Mouse (Mus musculus) embryonic facial prominence, embryonic 15.5 days (tissue): ENCODE results near the gene Gm38394. TPM values are rescaled to one million over a fixed set of nuclear protein-coding genes. Genes with fewer than 3 reads are reported as not detected.

Source experiments
- ATAC-seq: fragments of 200-750 bp; cut with Nextera tagmentation; 2 replicates; pipeline ENCODE4 v1.8.0; 2017; ENCODE audit warnings: low read depth, moderate TSS enrichment; ENCODE audit not compliant: insufficient number of reproducible peaks, low FRiP score, low TSS enrichment
- H3K27ac ChIP-seq: fragments of 300-500 bp; sonication (generic); replicated peaks from 2 replicates; pipeline ENCODE4 v1.5.1; 2015; ENCODE audit warnings: mild to moderate bottlenecking, inconsistent platforms
- H3K27me3 ChIP-seq: fragments of 300-500 bp; sonication (generic); 2 replicates; pipeline ENCODE4 v1.6.1; 2015; ENCODE audit warnings: inconsistent platforms
- H3K36me3 ChIP-seq: fragments of 300-500 bp; sonication (generic); 2 replicates; pipeline ENCODE4 v1.6.1; 2015; ENCODE audit warnings: mild to moderate bottlenecking, inconsistent platforms
- H3K4me1 ChIP-seq: fragments of 300-500 bp; sonication (generic); 2 replicates; pipeline ENCODE4 v1.6.1; 2015; ENCODE audit warnings: inconsistent platforms
- H3K4me2 ChIP-seq: fragments of 300-500 bp; sonication (generic); replicated peaks from 2 replicates; pipeline ENCODE4 v1.6.1; 2015; ENCODE audit warnings: mild to moderate bottlenecking, inconsistent platforms
- H3K4me3 ChIP-seq: fragments of 300-500 bp; sonication (generic); replicated peaks from 2 replicates; pipeline ENCODE4 v1.5.1; 2015; ENCODE audit warnings: mild to moderate bottlenecking, inconsistent platforms
- H3K9ac ChIP-seq: fragments of 300-500 bp; sonication (generic); 2 replicates; pipeline ENCODE4 v1.6.1; 2015; ENCODE audit warnings: inconsistent platforms
- H3K9me3 ChIP-seq: fragments of 300-500 bp; sonication (generic); replicated peaks from 2 replicates; pipeline ENCODE4 v1.6.1; 2016; ENCODE audit warnings: inconsistent platforms
- WGBS: fragments of 180-500 bp; shearing (Covaris S2); methylation state at CpG from one replicate; pipeline ENCODE4 v1.1.7; 2015; 5-methylcytosine and 5-hydroxymethylcytosine counted together
- polyA plus RNA-seq: library from polyadenylated mRNA; unstranded; fragments of >200 nt; fragmentation: Nextera tagmentation; extraction: Ambion mirVana; gene quantifications from 2 replicates; pipeline ENCODE4 v1.2.1, GENCODE M21; 2015

The Gm38394 gene
- polyA plus RNA-seq, 1 experiment from 2014 or later = 5.5 TPM

- Histone ChIP-seq H3K27ac (no peak overlapping the region), H3K4me2 (no peak overlapping the region), H3K36me3 (peaks cover 83% of the 10 kb centered on the region), H3K9ac (no peak overlapping the region), H3K4me1 (no peaks in the 10 kb centered on the region), H3K4me3 (no peak overlapping the region), H3K9me3 (no peaks in the 10 kb centered on the region), H3K27me3 (no peaks in the 10 kb centered on the region)
- WGBS = 72% methylated on average over 2 of the region's 2 CpGs
- no peak for ATAC-seq
These were observed 36.1 kb downstream of the Gm38394 start for GRCm38 (mm10) chr1:133625052-133625451.

DNA sequence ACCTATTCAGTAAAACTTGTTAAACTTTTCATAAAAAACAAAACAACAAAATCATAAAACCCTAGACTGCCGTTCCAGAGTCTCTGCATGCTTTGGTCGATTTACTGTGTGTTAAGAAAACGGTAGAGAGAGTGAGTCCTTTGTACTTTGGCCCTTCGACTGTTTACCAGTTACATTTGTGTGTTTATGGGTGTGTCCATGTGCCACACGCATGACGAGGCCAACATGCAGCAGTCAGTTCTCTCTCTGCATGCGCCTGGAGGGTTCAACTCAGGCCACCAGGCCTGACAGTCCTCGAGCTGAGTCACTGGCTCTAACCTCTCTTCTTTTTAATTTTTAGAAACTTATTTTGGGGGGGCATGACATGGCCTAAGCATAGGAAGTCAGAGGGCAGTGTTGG lies 42.8 kb downstream of the Gm38394 start:
- no peak for ATAC-seq
- Histone ChIP-seq H3K36me3 (peaks cover 54% of the 10 kb centered on the region), H3K9ac (no peak overlapping the region), H3K4me3 (no peak overlapping the region), H3K4me1 (no peaks in the 10 kb centered on the region), H3K27me3 (no peaks in the 10 kb centered on the region), H3K27ac (no peak overlapping the region), H3K9me3 (no peaks in the 10 kb centered on the region), H3K4me2 (no peak overlapping the region)
- 72% methylated on average over 8 of the region's 8 CpGs for WGBS

DNA sequence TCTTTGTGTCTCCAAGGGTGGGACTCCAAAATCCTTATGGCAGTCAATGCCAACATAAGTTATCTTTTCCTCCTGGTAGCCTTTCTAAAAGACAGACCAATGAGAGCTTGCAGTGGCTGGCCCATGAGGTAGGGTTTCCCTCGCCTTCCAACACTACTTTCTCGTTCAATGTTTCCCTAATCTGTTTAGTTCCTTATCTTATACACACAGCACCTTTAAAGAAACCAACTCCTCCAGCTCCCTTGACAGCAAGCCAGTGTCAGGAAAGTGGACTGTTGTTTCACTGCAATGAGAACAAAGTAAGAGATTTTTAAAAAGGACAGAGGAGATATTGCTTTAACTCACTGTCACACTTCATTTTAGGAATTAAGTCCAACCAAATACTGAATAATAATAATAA lies 43.2 kb downstream of the Gm38394 start:
- no peak for ATAC-seq
- no peak overlapping the region for H3K9ac ChIP-seq
- H3K27me3 ChIP-seq = no peaks in the 10 kb centered on the region
- no peak overlapping the region for H3K4me3 ChIP-seq
- H3K4me2 ChIP-seq = no peak overlapping the region
- H3K4me1 ChIP-seq = no peaks in the 10 kb centered on the region
- H3K36me3 ChIP-seq = peaks cover 50% of the 10 kb centered on the region
- WGBS = 68% methylated on average over 2 of the region's 2 CpGs
- H3K27ac ChIP-seq = no peak overlapping the region
- no peaks in the 10 kb centered on the region for H3K9me3 ChIP-seq

DNA sequence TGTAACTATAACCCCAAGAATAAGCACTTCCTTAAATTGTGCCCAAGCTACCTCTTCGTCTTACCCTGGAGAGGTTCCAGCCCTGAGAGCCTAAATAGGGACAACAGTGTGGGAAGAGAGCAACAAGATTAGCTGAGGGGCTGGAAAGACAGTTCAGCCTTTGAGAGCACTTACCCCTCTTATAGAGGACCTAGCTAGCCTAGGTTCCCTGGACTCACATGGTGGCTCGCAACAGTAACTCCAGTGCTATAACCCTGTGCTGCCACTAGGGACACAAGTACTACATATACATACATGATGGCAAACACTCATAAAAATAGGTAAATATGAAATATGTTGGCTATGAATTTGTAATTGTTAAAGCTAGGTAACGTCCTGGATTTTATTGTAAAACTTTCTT lies 47.3 kb downstream of the Gm38394 start:
- 76% methylated on average over 3 of the region's 3 CpGs for WGBS
- no peak overlapping the region for H3K4me2 ChIP-seq
- H3K4me1 ChIP-seq = peaks cover 4% of the 10 kb centered on the region; the same call in 1 of the 2 replicates
- no peak overlapping the region for H3K4me3 ChIP-seq
- no peak overlapping the region for H3K9ac ChIP-seq
- no peaks in the 10 kb centered on the region for H3K9me3 ChIP-seq
- H3K36me3 ChIP-seq = peaks cover 22% of the 10 kb centered on the region
- no peak overlapping the region for H3K27ac ChIP-seq
- no peak for ATAC-seq
- H3K27me3 ChIP-seq = no peaks in the 10 kb centered on the region

DNA sequence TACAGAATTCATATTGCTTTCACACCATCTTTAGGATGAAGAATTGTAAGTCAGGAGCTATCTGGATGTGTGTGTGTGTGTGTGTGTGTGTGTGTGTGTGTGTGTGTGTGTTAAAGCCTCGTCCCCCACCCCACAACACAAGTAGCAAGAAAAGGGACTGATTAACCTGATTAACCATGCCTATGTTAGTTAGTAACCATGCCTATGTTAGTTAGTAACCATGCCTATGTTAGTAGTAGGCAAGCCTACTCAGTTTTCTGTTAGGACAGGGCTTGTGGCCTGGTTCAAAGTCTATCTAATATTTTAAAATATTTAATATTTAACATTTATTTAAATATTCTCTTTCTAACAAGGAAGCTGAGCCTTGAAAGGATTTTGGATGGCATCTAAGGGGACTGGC lies 49.7 kb downstream of the Gm38394 start:
- Histone ChIP-seq H3K9me3 (no peaks in the 10 kb centered on the region), H3K4me2 (no peak overlapping the region), H3K9ac (no peak overlapping the region), H3K27ac (no peak overlapping the region), H3K4me3 (no peak overlapping the region), H3K4me1 (peaks cover 7% of the 10 kb centered on the region; the same call in 1 of the 2 replicates), H3K36me3 (peaks cover 33% of the 10 kb centered on the region), H3K27me3 (no peaks in the 10 kb centered on the region)
- WGBS = 67% methylated on average over 1 of the region's 1 CpGs
- ATAC-seq = no peak

DNA sequence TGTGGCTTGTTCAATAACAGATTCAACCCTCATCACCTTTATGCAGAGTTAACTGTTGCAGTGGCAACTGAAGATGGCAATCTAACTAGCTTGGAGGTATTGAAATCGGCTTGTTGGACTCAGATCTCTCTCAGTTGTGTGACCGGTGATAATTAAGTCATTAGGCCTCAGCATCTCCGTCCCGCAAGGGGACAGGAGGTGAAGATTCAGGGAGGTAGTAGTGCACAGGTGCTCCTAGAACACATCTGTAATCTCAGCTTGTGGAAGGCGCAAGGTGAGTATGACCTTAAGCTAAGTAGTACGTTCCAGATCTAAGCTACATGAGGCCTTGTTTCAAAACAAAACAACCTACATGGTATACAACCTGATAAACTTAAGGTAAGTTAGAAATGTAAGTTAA lies 50.5 kb downstream of the Gm38394 start:
- H3K4me3 ChIP-seq = peak overlapping the region; percentile 87
- peaks cover 7% of the 10 kb centered on the region; the same call in 1 of the 2 replicates for H3K4me1 ChIP-seq
- H3K9ac ChIP-seq = no peak overlapping the region
- peaks cover 34% of the 10 kb centered on the region for H3K36me3 ChIP-seq
- WGBS = 46% methylated on average over 6 of the region's 6 CpGs
- H3K9me3 ChIP-seq = no peaks in the 10 kb centered on the region
- H3K27ac ChIP-seq = no peak overlapping the region
- no peak for ATAC-seq
- no peaks in the 10 kb centered on the region for H3K27me3 ChIP-seq
- H3K4me2 ChIP-seq = peak overlapping the region; percentile 40

DNA sequence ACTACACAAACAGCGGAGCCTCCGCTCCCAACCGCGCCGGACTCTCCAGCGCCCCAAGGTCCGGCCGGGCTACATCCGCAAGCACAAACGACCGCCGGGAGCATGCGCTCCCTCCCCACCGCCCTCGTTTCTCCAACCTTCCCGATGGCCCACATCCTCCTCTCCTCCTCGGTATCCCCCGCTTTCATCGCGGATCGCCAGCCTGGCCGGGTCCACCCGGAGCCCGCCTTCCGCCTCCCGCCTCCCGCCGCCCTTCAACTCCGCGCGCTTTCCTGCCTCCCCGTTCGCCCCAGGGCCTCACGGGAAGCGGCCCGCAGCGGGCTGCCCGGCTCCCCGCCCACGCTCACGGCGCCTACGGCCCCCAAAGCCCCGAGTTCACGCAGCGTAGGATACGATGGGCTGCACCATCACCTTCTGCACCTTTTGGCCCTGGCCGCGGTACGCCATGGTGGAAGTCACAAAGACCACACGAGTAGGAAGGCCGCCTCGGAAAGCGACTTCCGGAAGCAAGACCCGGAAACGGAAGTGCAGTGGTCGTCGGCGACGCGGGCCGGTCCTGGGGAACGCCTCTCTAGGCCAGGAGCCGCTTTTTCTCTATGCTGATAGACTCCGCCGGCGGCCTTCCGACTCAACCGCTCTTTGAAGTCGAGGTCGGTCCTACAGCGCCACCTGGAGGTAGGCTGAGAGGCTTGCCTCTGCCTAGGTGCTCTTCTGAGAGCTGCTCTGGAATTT lies 51.2 kb downstream of the Gm38394 start, which contains the start of gene Snrpe:
Snrpe (minus strand) TSS at position 521 of the 732 bp plus-strand sequence.
- 0% methylated on average over 73 of the region's 73 CpGs for WGBS
- Histone ChIP-seq H3K36me3 (peaks cover 38% of the 10 kb centered on the region), H3K4me1 (peaks cover 7% of the 10 kb centered on the region; the same call in 1 of the 2 replicates), H3K4me2 (peak within 1 kb of the TSS; percentile 51), H3K4me3 (peak within 1 kb of the TSS; percentile 87), H3K27ac (peak within 1 kb of the TSS; percentile 93), H3K27me3 (no peaks in the 10 kb centered on the region), H3K9ac (peak within 1 kb of the TSS; percentile 91), H3K9me3 (no peaks in the 10 kb centered on the region)
- ATAC-seq = peak; percentile 98

DNA sequence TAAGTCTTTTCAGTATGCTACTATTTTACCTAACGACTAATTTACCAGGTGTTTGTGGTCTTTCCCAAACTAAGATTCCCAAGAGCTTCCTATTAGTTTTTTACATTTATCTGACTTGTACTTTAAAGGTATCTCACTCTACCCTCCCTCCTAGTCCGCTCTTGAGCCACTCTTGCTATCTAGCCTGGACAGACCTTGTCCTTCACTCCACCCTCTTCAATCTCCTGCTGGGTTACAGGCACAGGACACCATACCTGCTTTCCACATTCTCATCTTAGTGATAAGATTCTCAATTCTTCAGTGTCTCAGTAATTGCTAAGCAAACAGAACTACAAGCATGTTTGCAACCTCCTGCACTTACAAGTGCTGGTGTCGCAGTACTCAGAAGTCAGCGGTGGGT lies 57.9 kb downstream of the Gm38394 start:
- no peak for ATAC-seq

DNA sequence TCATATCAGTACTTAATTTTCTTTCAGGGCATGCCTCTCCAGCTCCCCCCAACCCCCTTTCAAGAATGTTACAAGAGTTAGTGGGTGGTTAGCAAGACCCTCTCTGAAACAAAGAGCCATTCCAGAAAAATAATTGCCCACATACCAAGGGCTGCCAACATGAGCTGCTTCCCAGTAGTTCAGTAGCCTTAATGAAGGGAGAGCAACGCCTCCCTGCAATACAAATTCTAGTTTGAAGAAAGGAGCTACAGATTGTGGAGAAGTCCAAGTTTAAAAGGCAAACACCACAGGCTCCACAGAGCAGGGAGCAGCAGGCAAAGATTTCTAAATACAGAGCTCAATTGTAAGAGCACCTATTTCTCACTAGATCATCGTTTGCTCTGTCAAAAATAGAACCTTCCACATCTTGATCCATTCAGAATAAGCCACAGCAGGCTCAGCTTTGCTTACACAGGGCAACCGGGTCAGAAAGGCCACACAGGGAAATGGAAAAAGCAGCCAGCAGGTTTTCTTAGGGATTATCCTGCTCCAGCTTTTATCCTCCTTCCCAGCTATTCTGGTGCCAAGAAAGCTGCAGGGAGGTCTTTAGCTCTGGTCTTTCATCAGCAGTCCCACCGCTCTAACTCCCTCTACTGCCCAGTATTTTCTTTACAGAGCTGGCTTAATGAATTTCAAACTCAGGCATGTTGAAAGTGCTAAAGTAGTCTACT lies 64.7 kb downstream of the Gm38394 start:
- Histone ChIP-seq H3K36me3 (peaks cover 3% of the 10 kb centered on the region; the same call in 1 of the 2 replicates), H3K27me3 (no peaks in the 10 kb centered on the region), H3K4me3 (no peak overlapping the region), H3K9ac (no peak overlapping the region), H3K4me2 (no peak overlapping the region), H3K9me3 (no peaks in the 10 kb centered on the region), H3K27ac (no peak overlapping the region; the same call in 1 of the 2 replicates), H3K4me1 (peaks cover 6% of the 10 kb centered on the region; the same call in 1 of the 2 replicates)
- 8% methylated on average over 4 of the region's 4 CpGs for WGBS
- peak; percentile 72 for ATAC-seq

More for the DNA sequence above, 57.9 kb downstream of the Gm38394 start:
- Histone ChIP-seq H3K27me3 (no peaks in the 10 kb centered on the region), H3K27ac (no peak overlapping the region), H3K9ac (no peak overlapping the region), H3K4me3 (no peak overlapping the region), H3K4me2 (no peak overlapping the region), H3K9me3 (no peaks in the 10 kb centered on the region), H3K36me3 (peaks cover 69% of the 10 kb centered on the region), H3K4me1 (no peaks in the 10 kb centered on the region; the same call in 1 of the 2 replicates)
- WGBS = 97% methylated on average over 4 of the region's 4 CpGs

DNA sequence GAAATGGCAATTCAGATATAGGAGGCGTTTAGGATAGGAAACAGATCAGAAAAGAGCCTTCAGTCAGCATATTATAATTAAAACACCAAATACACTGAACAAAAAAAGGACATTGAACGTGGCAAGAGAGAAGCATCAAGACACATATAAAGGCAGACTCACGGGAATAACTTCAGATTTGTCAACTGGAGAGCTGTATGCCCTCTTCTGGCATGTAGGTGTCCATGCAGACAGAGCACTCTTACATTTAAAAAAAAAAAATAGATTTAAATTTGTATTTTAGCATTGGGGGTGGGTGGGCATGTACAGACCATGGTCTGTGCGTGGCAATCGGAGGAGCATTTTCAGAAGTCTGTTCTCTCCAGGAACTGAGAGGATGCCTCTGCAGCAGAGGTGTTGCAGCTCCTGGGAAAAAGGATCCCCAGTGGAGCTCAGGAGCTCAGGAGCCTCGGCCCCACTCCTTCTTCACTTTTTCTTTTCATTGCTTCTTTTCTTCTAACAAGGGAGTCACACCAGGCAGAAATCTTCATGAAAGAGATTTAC lies 75.1 kb downstream of the Gm38394 start:
- Histone ChIP-seq H3K4me2 (no peak overlapping the region), H3K4me3 (no peak overlapping the region), H3K27me3 (no peaks in the 10 kb centered on the region), H3K4me1 (no peaks in the 10 kb centered on the region), H3K36me3 (no peaks in the 10 kb centered on the region), H3K27ac (no peak overlapping the region), H3K9ac (no peak overlapping the region), H3K9me3 (no peaks in the 10 kb centered on the region)
- WGBS = 72% methylated on average over 6 of the region's 6 CpGs
- no peak for ATAC-seq

GRCm38 (mm10) chr1:133571293-133571692 lies 89.8 kb downstream of the Gm38394 start:
- Histone ChIP-seq H3K36me3 (no peaks in the 10 kb centered on the region), H3K4me3 (no peak overlapping the region), H3K27me3 (no peaks in the 10 kb centered on the region), H3K4me2 (no peak overlapping the region), H3K9ac (no peak overlapping the region), H3K27ac (no peak overlapping the region), H3K4me1 (no peaks in the 10 kb centered on the region), H3K9me3 (no peaks in the 10 kb centered on the region)
- ATAC-seq = no peak
- WGBS = 73% methylated on average over 11 of the region's 11 CpGs
